Mouse (Mus musculus) ES-E14 (cell line): Measurements from ENCODE around the gene Stxbp1. TPM values are rescaled to one million over a fixed set of nuclear protein-coding genes. Genes with fewer than 3 reads are reported as not detected.

Experiments
- DNase-seq: peaks from one replicate; pipeline ENCODE4 v3.0.0-alpha.2; 2013; ENCODE audit warnings: low read depth, low spot score
- H3K27ac ChIP-seq: 2 replicates; pipeline ENCODE4 v1.5.1; 2012; ENCODE audit warnings: low read depth, mild to moderate bottlenecking, low read length, moderate library complexity, mixed read lengths; ENCODE audit not compliant: poor library complexity, insufficient read depth, severe bottlenecking
- H3K36me3 ChIP-seq: 2 replicates; pipeline ENCODE4 v1.6.1; 2012; ENCODE audit warnings: mild to moderate bottlenecking, low read length, moderate library complexity, mixed read lengths; ENCODE audit not compliant: control insufficient read depth, poor library complexity, insufficient read depth, severe bottlenecking
- H3K4me1 ChIP-seq, 2 experiments: fragments of 150-350 bp in 1 of 2; sonication (generic) in 1 of 2; 2 replicates each; pipeline ENCODE4 v1.6.1; 2012; ENCODE audit warnings: low read length in 2 of 2, mild to moderate bottlenecking in 1 of 2, mixed read lengths in 1 of 2; ENCODE audit not compliant: control insufficient read depth in 2 of 2, insufficient read depth in 2 of 2, poor library complexity in 1 of 2
- H3K4me3 ChIP-seq, 2 experiments: fragments of 150-350 bp in 1 of 2; sonication (generic) in 1 of 2; 2 replicates each; pipeline ENCODE4 v1.5.1; 2012; ENCODE audit warnings: low read length in 2 of 2, low read depth in 1 of 2, mild to moderate bottlenecking in 1 of 2, mixed read lengths in 1 of 2; ENCODE audit not compliant: insufficient read depth in 1 of 2, poor library complexity in 1 of 2, severe bottlenecking in 1 of 2
- H3K9ac ChIP-seq: 2 replicates; pipeline ENCODE4 v1.6.1; 2012; ENCODE audit warnings: low read depth, mild to moderate bottlenecking, low read length, mixed read lengths; ENCODE audit not compliant: poor library complexity, insufficient read depth, severe bottlenecking
- H3K9me3 ChIP-seq: fragments of 150-350 bp; sonication (generic); 2 replicates; pipeline ENCODE4 v1.6.1; 2012; ENCODE audit warnings: low read depth, mild to moderate bottlenecking, low read length; ENCODE audit not compliant: control insufficient read depth, insufficient read depth
- CHD2 ChIP-seq: IDR thresholded peaks from 2 replicates; pipeline ENCODE4 v1.6.1; 2014; ENCODE audit warnings: mild to moderate bottlenecking, low read depth, low read length, inconsistent platforms
- HCFC1 ChIP-seq: IDR thresholded peaks from 2 replicates; pipeline ENCODE4 v1.6.1; 2012; ENCODE audit warnings: low read length, inconsistent platforms, borderline replicate concordance; ENCODE audit not compliant: insufficient read depth
- MAFK ChIP-seq: IDR thresholded peaks from 2 replicates; pipeline ENCODE4 v1.6.1; 2014; ENCODE audit warnings: mild to moderate bottlenecking, low read depth, low read length, inconsistent platforms; ENCODE audit not compliant: insufficient read depth
- ZC3H11A ChIP-seq: IDR thresholded peaks from 2 replicates; pipeline ENCODE4 v1.6.1; 2012; ENCODE audit warnings: low read depth, mild to moderate bottlenecking, inconsistent platforms, low read length, borderline replicate concordance
- ZNF384 ChIP-seq: IDR thresholded peaks from 2 replicates; pipeline ENCODE4 v1.6.1; 2012; ENCODE audit warnings: low read depth, low read length, inconsistent platforms
- in situ Hi-C, 2 experiments: fragments of 600-800 bp; cut with MboI; formaldehyde crosslinking; loops; one replicate each; pipeline ENCODE4 v1.15.1; 2025; ENCODE audit warnings: low sequenced_read_pairs in 2 of 2, inconsistent platforms in 1 of 2; ENCODE audit not compliant: unreplicated experiment in 2 of 2
- total RNA-seq: library from RNA; depleted of rRNA; stranded (reverse); fragments of 300-350 nt; gene quantifications from 2 replicates; pipeline ENCODE4 v1.2.3, GENCODE M21; 2012

Stxbp1 gene
- total RNA-seq, 1 experiment, result 4.0 TPM

GRCm38 (mm10) chr2:32841099-32841498 is 5.9 kb downstream of the Stxbp1 start:
- no peaks in the 10 kb centered on the region for H3K9me3 ChIP-seq
- DNase-seq, result no peak
- H3K4me1 ChIP-seq, result peaks cover 3 to 8% of the 10 kb centered on the region in 2 experiments; a peak in 2 of 4 replicates
- no peak overlapping the region for H3K4me3 ChIP-seq
- H3K9ac ChIP-seq, result no peak overlapping the region
- in situ Hi-C loops, result no loop called here
- H3K36me3 ChIP-seq, result peaks cover 2% of the 10 kb centered on the region; the same call in 1 of the 2 replicates
- H3K27ac ChIP-seq, result no peak overlapping the region
- no peak for TF ChIP-seq MAFK

GRCm38 (mm10) chr2:32839261-32839660 is 7.8 kb downstream of the Stxbp1 start:
- H3K9ac ChIP-seq, result no peak overlapping the region
- peaks cover 0 to 12% of the 10 kb centered on the region in 2 experiments; a peak in 2 of 4 replicates for H3K4me1 ChIP-seq
- no peak for TF ChIP-seq ZC3H11A
- TF ChIP-seq MAFK, result no peak
- no peak for TF ChIP-seq ZNF384
- TF ChIP-seq CHD2, result no peak
- TF ChIP-seq HCFC1, result no peak
- H3K4me3 ChIP-seq, result no peak overlapping the region
- no peak for DNase-seq
- H3K27ac ChIP-seq, result no peak overlapping the region
- in situ Hi-C loops, result no loop called here
- H3K9me3 ChIP-seq, result no peaks in the 10 kb centered on the region
- H3K36me3 ChIP-seq, result peaks cover 2% of the 10 kb centered on the region; the same call in 1 of the 2 replicates

DNA sequence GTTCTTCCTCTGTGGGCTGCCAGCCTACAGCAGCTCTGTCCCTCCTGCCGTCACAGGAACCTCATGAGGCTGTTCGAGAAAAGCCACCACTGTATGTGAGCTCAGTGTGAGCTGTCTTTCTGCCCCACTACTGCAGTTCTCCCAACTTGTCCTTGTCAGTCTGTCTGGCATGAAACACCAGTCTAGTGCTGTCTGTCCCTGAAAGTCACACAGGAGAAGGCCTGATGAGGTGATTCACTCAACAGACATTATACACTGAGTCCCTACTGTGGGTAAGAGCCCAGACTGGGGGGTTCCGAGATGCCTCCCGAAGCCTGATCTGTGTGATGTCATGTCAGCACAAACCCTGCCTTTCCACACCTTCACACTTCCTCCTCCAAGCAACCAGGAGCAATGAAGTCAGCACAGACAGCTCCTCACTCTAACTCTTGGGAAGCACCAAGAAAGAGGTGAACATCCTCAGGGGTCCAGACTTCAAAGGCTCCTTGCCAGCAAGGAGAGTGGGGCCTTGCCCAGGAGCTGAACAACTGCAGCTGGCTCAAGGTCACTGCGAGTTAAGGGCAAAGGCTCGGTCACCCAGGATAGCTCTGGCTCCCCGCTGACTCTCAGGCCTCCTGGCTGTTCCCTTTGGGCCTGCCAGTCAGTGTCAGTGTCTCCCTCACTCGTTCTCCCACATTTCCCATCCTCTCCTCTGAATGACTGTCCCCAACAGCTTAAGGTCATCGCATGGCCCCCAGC is 8.7 kb downstream of the Stxbp1 start:
- TF ChIP-seq HCFC1 (no peak), ZC3H11A (no peak), ZNF384 (no peak), CHD2 (no peak), MAFK (no peak)
- H3K9me3 ChIP-seq, result no peaks in the 10 kb centered on the region
- peaks cover 2% of the 10 kb centered on the region; the same call in 1 of the 2 replicates for H3K36me3 ChIP-seq
- no peak overlapping the region for H3K27ac ChIP-seq
- no peak for DNase-seq
- in situ Hi-C loops, result no loop called here
- H3K4me3 ChIP-seq, result no peak overlapping the region
- peaks cover 0 to 11% of the 10 kb centered on the region in 2 experiments; a peak in 2 of 4 replicates for H3K4me1 ChIP-seq
- H3K9ac ChIP-seq, result no peak overlapping the region

GRCm38 (mm10) chr2:32835588-32835987 is 11.5 kb downstream of the Stxbp1 start:
- Histone ChIP-seq H3K36me3 (no peaks in the 10 kb centered on the region), H3K9ac (no peak overlapping the region), H3K4me1 (peaks cover 0 to 9% of the 10 kb centered on the region in 2 experiments; a peak in 2 of 4 replicates), H3K27ac (no peak overlapping the region), H3K9me3 (no peaks in the 10 kb centered on the region), H3K4me3 (no peak overlapping the region)
- TF ChIP-seq ZNF384 (no peak), CHD2 (no peak), ZC3H11A (no peak), HCFC1 (no peak), MAFK (no peak)
- in situ Hi-C loops, result no loop called here
- no peak for DNase-seq
